Mouse (Mus musculus) activated CD4-positive, CD25-positive, alpha-beta regulatory T cell, adult 9 weeks (primary cell): ENCODE measurements around the gene Zfp933. TPM values are rescaled to one million over a fixed set of nuclear protein-coding genes. Genes with fewer than 3 reads are reported as not detected.

Source experiments
- polyA plus RNA-seq: library from polyadenylated mRNA; unstranded; fragments of 100-300 nt; shearing (Covaris generic); gene quantifications from one replicate; pipeline ENCODE4 v1.2.1, GENCODE M21; 2017

Gene Zfp933
- 6.2 TPM for polyA plus RNA-seq

DNA sequence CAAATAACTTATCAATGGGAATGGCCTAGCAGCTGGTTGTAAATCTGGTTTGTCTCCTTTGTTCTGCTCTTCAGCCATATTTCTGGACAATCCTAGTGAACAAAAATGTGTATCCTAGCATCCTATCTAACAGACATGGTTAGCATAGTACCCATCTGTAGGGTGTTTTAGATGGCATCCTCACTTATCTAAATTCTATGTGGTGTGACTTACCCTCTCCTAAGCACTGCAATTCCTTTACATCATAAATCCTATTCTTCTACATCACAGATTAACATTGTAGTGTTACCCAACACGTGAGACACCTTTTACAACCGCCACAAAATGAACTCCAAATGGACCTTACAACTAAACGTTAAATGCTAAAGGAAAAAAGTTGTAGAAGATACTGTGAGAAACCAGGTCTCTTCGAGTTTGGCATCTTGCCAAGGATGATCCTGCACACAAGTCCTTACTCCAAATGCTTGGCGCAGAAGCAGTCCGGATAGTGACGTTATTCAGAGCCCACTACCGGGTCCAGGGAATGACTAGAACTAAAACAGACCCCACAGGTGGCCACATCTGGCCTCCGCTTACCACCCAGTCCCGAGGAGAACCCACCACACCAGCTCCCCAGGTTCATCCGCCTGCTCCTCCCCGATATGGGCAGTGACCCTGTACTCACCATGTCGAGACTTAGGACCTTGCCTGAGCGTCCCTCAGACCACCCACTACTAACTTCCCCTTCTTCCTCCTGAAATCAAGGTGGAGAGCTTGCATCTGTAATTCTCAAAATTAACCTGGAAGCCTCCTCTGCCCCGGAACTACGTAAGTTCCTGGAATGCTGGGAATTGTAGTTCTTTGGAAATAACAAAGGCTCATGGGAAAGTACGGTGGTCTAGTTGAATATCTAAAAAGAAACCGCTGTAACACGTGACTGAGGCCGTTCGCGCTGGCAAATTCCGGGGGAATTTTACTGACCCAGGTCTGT is at the start of gene Zfp933:
Gene Zfp933, minus strand, starts transcription at position 753 of the 970 bp plus-strand sequence.

DNA sequence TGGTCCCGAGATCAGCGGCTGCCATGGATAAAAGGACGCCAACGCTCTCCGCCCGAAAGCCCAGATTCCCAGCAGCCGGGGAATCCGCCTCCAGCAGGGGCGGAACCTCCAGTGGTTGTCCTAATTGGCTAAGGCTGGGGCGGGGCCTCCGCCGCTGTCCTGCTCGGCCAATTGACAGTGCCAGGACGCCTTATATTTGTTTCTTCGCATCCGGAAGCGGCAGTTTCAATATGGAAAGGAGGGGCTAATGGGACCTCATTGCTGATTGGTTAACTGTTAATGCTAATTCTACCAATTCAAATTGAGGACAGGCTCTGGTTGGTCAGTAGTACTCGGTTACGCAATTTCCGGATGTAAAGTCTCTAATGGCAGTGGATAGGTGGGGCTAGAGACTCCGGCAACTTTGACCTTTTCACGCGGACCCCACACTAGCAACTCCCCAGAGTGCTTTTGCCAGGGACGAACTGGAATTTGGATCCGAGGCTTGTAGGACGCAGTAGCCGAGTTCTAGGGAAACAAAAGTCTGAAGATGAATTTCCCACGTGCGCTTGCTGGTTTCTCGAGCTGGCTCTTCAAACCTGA is 20.4 kb upstream of the Zfp933 start, which contains the start of the genes Miip and Fv1:
Gene Miip, minus strand, starts transcription at position 367 of the 582 bp plus-strand sequence.
Gene Fv1, plus strand, starts transcription at position 530 of the 582 bp plus-strand sequence.

DNA sequence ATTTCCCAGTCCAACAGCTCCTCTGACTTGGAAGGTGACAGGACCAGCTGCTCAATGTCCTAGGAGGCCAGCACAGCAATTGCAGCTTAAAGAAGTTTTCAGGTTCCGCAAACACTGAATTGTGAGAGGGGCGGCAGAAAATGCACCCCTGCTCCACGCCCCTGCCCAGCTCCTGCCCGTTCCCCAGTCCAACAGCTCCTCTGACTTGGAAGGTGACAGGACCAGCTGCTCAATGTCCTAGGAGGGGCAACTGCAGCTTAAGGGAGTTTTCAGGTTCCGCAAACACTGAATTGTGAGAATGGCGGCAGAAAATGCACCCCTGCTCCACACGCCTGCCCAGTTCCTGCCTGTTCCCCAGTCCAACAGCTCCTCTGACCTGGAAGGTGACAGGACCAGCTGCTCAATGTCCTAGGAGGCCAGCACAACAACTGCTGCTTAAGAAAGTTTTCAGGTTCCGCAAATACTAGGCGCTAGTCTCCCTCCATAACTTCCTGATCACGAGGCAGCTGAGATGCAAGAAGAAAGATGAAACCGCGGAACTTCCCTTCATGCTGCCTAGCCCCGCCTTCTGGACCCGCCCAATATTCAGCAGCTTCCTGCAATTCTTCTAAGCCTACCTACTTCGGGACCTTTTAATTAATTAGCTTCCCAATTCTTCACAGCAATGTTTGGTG is 38.7 kb downstream of the Zfp933 start, which contains the start of gene Zfp984:
Gene Zfp984, minus strand, starts transcription at position 497 of the 674 bp plus-strand sequence.

Other genes with a start within 250 kb of the Zfp933 start
- gene Zfp979, start 205.9 kb downstream of the Zfp933 start, polyA plus RNA-seq = 0.43 TPM
- not detected for gene Zfp534, start 145.8 kb downstream of the Zfp933 start, polyA plus RNA-seq
- 32.1 TPM for gene Zfp984, start 38.6 kb downstream of the Zfp933 start, polyA plus RNA-seq
- gene Miip, start 20.4 kb upstream of the Zfp933 start, polyA plus RNA-seq = 115 TPM
- gene Fv1, start 20.6 kb upstream of the Zfp933 start, polyA plus RNA-seq = 4.8 TPM
- gene Mfn2, start 56.3 kb upstream of the Zfp933 start, polyA plus RNA-seq = 51.4 TPM
- 10.1 TPM for gene Plod1, start 88.4 kb upstream of the Zfp933 start, polyA plus RNA-seq
- 2.8 TPM for gene 2510039O18Rik, start 92.5 kb upstream of the Zfp933 start, polyA plus RNA-seq
- gene Nppb, start 137.4 kb upstream of the Zfp933 start, polyA plus RNA-seq = not detected
- gene Nppa, start 152.4 kb upstream of the Zfp933 start, polyA plus RNA-seq = not detected
- 7.8 TPM for gene Clcn6, start 190.5 kb upstream of the Zfp933 start, polyA plus RNA-seq
- gene Mthfr, start 190.7 kb upstream of the Zfp933 start, polyA plus RNA-seq = 23.0 TPM
- 26.2 TPM for gene Agtrap, start 239.7 kb upstream of the Zfp933 start, polyA plus RNA-seq